8 mouse cellular contexts compared by ENCODE assay signal in genomic region chr19:4720671-4721244, GRCm38 (mm10). TPM values are rescaled to one million over a fixed set of nuclear protein-coding genes. Genes with fewer than 3 reads are reported as not detected.
DNase-seq lines count a peak whose midpoint lies in the region; ATAC-seq and TF ChIP-seq lines count a peak whose summit lies in the region.

No protein-coding gene starts in this region.

- no peak for DNase-seq in heart, postnatal 36 days
- DNase-seq in limb, embryonic 14.5 days (ENCODE audit: low spot score): no peak
- DNase-seq in testis, postnatal 10 days (ENCODE audit: low spot score): peak; percentile 65
- no peak for DNase-seq in spleen, adult 12 weeks (ENCODE audit: low spot score)
- no peak for DNase-seq in retina, embryonic 14.5 days (ENCODE audit: low spot score)

- H3K4me1 ChIP-seq in heart, embryonic 13.5 days: peaks cover 15% of the 10 kb centered on the region; the same call in 1 of the 2 replicates
- peaks cover 18% of the 10 kb centered on the region for H3K4me1 ChIP-seq in embryonic facial prominence, embryonic 13.5 days
- H3K4me1 ChIP-seq in limb, embryonic 14.5 days (ENCODE audit: control insufficient read depth, insufficient read depth, low read length): 0 out of 2 replicates have a peak, but pooled peaks cover 4% of the 10 kb centered on the region

- no peak for ATAC-seq in heart, embryonic 13.5 days (ENCODE audit: extremely low read depth, insufficient number of reproducible peaks, low FRiP score, low TSS enrichment)
- no peak for ATAC-seq in embryonic facial prominence, embryonic 13.5 days (ENCODE audit: insufficient number of reproducible peaks, insufficient read depth, low FRiP score, low TSS enrichment, low read depth)
- ATAC-seq in limb, embryonic 14.5 days (ENCODE audit: low FRiP score, low read depth): no peak
- ATAC-seq in megakaryocyte, adult 5-6 weeks (ENCODE audit: poor library complexity, severe bottlenecking): no peak

- no peak for TF ChIP-seq POLR2A in limb, embryonic 14.5 days (IDR thresholded peaks at IDR 0.05; ENCODE audit: borderline replicate concordance, extremely low read depth, insufficient read depth, insufficient read length)

- H3K4me2 ChIP-seq in heart, embryonic 13.5 days: peak overlapping the region; percentile 24
- H3K4me2 ChIP-seq in embryonic facial prominence, embryonic 13.5 days: peak overlapping the region; percentile 47
- H3K4me2 ChIP-seq in limb, embryonic 14.5 days (replicated peaks; ENCODE audit: low read depth, low read length, severe bottlenecking): 0 out of 2 replicates have a peak overlapping the region, but pooled peaks have one; percentile 26

- H3K27me3 ChIP-seq in heart, embryonic 13.5 days (replicated peaks): peaks cover 67% of the 10 kb centered on the region
- peaks cover 11% of the 10 kb centered on the region; the same call in 1 of the 2 replicates for H3K27me3 ChIP-seq in embryonic facial prominence, embryonic 13.5 days
- H3K27me3 ChIP-seq in limb, embryonic 14.5 days (ENCODE audit: control insufficient read depth, insufficient read depth, low read length): no peaks in the 10 kb centered on the region

- H3K9ac ChIP-seq in heart, embryonic 13.5 days: peak overlapping the region; percentile 30
- H3K9ac ChIP-seq in embryonic facial prominence, embryonic 13.5 days: peak overlapping the region; percentile 58
- H3K9ac ChIP-seq in limb, embryonic 14.5 days (ENCODE audit: low read depth, low read length, severe bottlenecking): peak overlapping the region; percentile 31; the same call in 1 of the 2 replicates

- 15% methylated on average over 11 of the region's 11 CpGs for WGBS in heart, embryonic 13.5 days
- 15% methylated on average over 11 of the region's 11 CpGs for WGBS in embryonic facial prominence, embryonic 13.5 days
- 18% methylated on average over 9 of the region's 11 CpGs for WGBS in limb, embryonic 14.5 days

- no peak overlapping the region for H3K27ac ChIP-seq in heart, embryonic 13.5 days (replicated peaks)
- peak overlapping the region; percentile 51; the same call in 1 of the 2 replicates for H3K27ac ChIP-seq in embryonic facial prominence, embryonic 13.5 days
- no peak overlapping the region for H3K27ac ChIP-seq in limb, embryonic 14.5 days (replicated peaks; ENCODE audit: low read depth, low read length)

- no peaks in the 10 kb centered on the region for H3K36me3 ChIP-seq in heart, embryonic 13.5 days
- H3K36me3 ChIP-seq in embryonic facial prominence, embryonic 13.5 days: no peaks in the 10 kb centered on the region
- no peaks in the 10 kb centered on the region for H3K36me3 ChIP-seq in limb, embryonic 14.5 days (ENCODE audit: control insufficient read depth, insufficient read depth, low read length)

- H3K4me3 ChIP-seq in heart, embryonic 13.5 days: no peak overlapping the region
- H3K4me3 ChIP-seq in embryonic facial prominence, embryonic 13.5 days: peak overlapping the region; percentile 28
- peak overlapping the region; percentile 11; the same call in 1 of the 2 replicates for H3K4me3 ChIP-seq in limb, embryonic 14.5 days (replicated peaks; ENCODE audit: low read length)

- intact Hi-C loops in heart, postnatal 36 days (cut with DNase I): no loop called here

- H3K9me3 ChIP-seq in heart, embryonic 13.5 days: no peaks in the 10 kb centered on the region
- no peaks in the 10 kb centered on the region for H3K9me3 ChIP-seq in embryonic facial prominence, embryonic 13.5 days
- no peaks in the 10 kb centered on the region for H3K9me3 ChIP-seq in limb, embryonic 14.5 days (ENCODE audit: control insufficient read depth, low read length)

RNA-seq across cellular contexts. Expression of gene Sptbn2, which starts 9.8 kb away (rescaled TPM):
- 0.16 and 0.33 TPM in 2 replicates for polyA plus RNA-seq in heart, embryonic 13.5 days (2015; fragmentation: Nextera tagmentation; extraction: Ambion mirVana)
- total RNA-seq in heart, postnatal 36 days (2021): under 1 TPM; 0.19 to 0.22 TPM
- polyA plus RNA-seq in embryonic facial prominence, embryonic 13.5 days (2015; fragmentation: Nextera tagmentation; extraction: Ambion mirVana): 2.6 and 2.9 TPM in 2 replicates
- polyA plus RNA-seq in limb, embryonic 14.5 days (2012; rRNA removed): 1.9 and 2.5 TPM in 2 replicates
- 4.2 TPM in 2 replicates for polyA plus RNA-seq in limb, embryonic 14.5 days (2014; fragmentation: Nextera tagmentation; extraction: Ambion mirVana)
- not detected in 2 replicates for total RNA-seq in megakaryocyte, adult 5-6 weeks (2015)
- total RNA-seq in megakaryocyte, adult 5-6 weeks (2017): not detected in 2 replicates

RNA-seq across cellular contexts. Expression of gene Gm960, which starts 22.3 kb away (rescaled TPM):
- polyA plus RNA-seq in heart, embryonic 13.5 days (2015; fragmentation: Nextera tagmentation; extraction: Ambion mirVana): 1.4 and 1.6 TPM in 2 replicates
- total RNA-seq in heart, postnatal 36 days (2021): not detected
- polyA plus RNA-seq in embryonic facial prominence, embryonic 13.5 days (2015; fragmentation: Nextera tagmentation; extraction: Ambion mirVana): 5.2 and 8.0 TPM in 2 replicates
- polyA plus RNA-seq in limb, embryonic 14.5 days (2012; rRNA removed): 1.4 and 1.9 TPM in 2 replicates
- polyA plus RNA-seq in limb, embryonic 14.5 days (2014; fragmentation: Nextera tagmentation; extraction: Ambion mirVana): 3.1 and 3.7 TPM in 2 replicates
- not detected in 2 replicates for total RNA-seq in megakaryocyte, adult 5-6 weeks (2015)
- not detected in 2 replicates for total RNA-seq in megakaryocyte, adult 5-6 weeks (2017)

RNA-seq across cellular contexts. Expression of gene Rbm4b, which starts 35.5 kb away (rescaled TPM):
- polyA plus RNA-seq in heart, embryonic 13.5 days (2015; fragmentation: Nextera tagmentation; extraction: Ambion mirVana): 36.1 and 40.6 TPM in 2 replicates
- total RNA-seq in heart, postnatal 36 days (2021): 1 to 10 TPM; 5.9 to 7.0 TPM
- polyA plus RNA-seq in embryonic facial prominence, embryonic 13.5 days (2015; fragmentation: Nextera tagmentation; extraction: Ambion mirVana): 107 and 114 TPM in 2 replicates
- 36.9 and 38.1 TPM in 2 replicates for polyA plus RNA-seq in limb, embryonic 14.5 days (2012; rRNA removed)
- 63.2 and 71.8 TPM in 2 replicates for polyA plus RNA-seq in limb, embryonic 14.5 days (2014; fragmentation: Nextera tagmentation; extraction: Ambion mirVana)
- 13.3 and 14.9 TPM in 2 replicates for total RNA-seq in megakaryocyte, adult 5-6 weeks (2015)
- total RNA-seq in megakaryocyte, adult 5-6 weeks (2017): 10.8 and 14.2 TPM in 2 replicates
